Mouse (Mus musculus) G1E (cell line): ENCODE data around the gene Igsf21. TPM values are rescaled to one million over a fixed set of nuclear protein-coding genes. Genes with fewer than 3 reads are reported as not detected.

Source experiments
- ATAC-seq: 2 replicates; pipeline ENCODE4 v1.8.0; 2016; ENCODE audit warnings: mild to moderate bottlenecking; ENCODE audit not compliant: insufficient number of reproducible peaks, poor library complexity, low FRiP score, severe bottlenecking; ENCODE audit errors: extremely low read depth
- DNase-seq: peaks from one replicate; pipeline ENCODE4 v3.0.0; 2012; ENCODE audit warnings: low spot score
- H3K27me3 ChIP-seq: 2 replicates; pipeline ENCODE4 v1.6.1; 2012; ENCODE audit warnings: mild to moderate bottlenecking, low read length, inconsistent platforms; ENCODE audit not compliant: insufficient read depth
- H3K36me3 ChIP-seq: replicated peaks from 2 replicates; pipeline ENCODE3; 2012; ENCODE audit warnings: mild to moderate bottlenecking, inconsistent platforms
- H3K4me1 ChIP-seq: 2 replicates; pipeline ENCODE4 v1.6.1; 2012; ENCODE audit warnings: low read depth, low read length, inconsistent platforms, mixed read lengths; ENCODE audit not compliant: insufficient read depth
- H3K4me3 ChIP-seq: 2 replicates; pipeline ENCODE4 v1.5.1; 2012; ENCODE audit warnings: low read depth, mild to moderate bottlenecking, inconsistent platforms, low read length, moderate library complexity, mixed read lengths
- H3K9me3 ChIP-seq: replicated peaks from 2 replicates; pipeline ENCODE4 v1.6.1; 2012; ENCODE audit warnings: inconsistent platforms
- CTCF ChIP-seq: IDR thresholded peaks from 2 replicates; pipeline ENCODE4 v1.5.1; 2012; ENCODE audit warnings: low read depth, low read length, inconsistent platforms, mixed read lengths
- GATA1 ChIP-seq: IDR thresholded peaks from 2 replicates; pipeline ENCODE4 v1.6.1; 2012; ENCODE audit warnings: borderline replicate concordance, low read length, inconsistent platforms, mixed read lengths
- GATA2 ChIP-seq: IDR thresholded peaks from 2 replicates; pipeline ENCODE4 v1.6.1; 2012; ENCODE audit warnings: low read depth, low read length, inconsistent platforms, borderline replicate concordance
- POLR2AphosphoS5 ChIP-seq: IDR thresholded peaks from 2 replicates; pipeline ENCODE4 v1.6.1; 2012; ENCODE audit warnings: low read depth, low read length, inconsistent platforms; ENCODE audit not compliant: insufficient replicate concordance
- TAL1 ChIP-seq: conservative IDR thresholded peaks from 2 replicates; pipeline ENCODE4 v1.6.1; 2012; ENCODE audit warnings: low read depth, low read length, inconsistent platforms, mixed read lengths
- polyA plus RNA-seq: library from polyadenylated mRNA; stranded (reverse); fragments of >175 nt; gene quantifications from 2 replicates; pipeline ENCODE4 v1.2.3, GENCODE M21; 2012
- total RNA-seq, 2 experiments: library from RNA; stranded (forward) in 1 of 2; stranded (reverse) in 1 of 2; fragments of 200-1000 nt in 1 of 2; fragments of >200 nt in 1 of 2; fragmentation: Nextera tagmentation in 1 of 2; gene quantifications; 2 replicates each; pipeline ENCODE4 v1.2.3; 2014 to 2017

Igsf21 gene
- not detected in 2 replicates for total RNA-seq (2014; fragmentation: Nextera tagmentation)
- total RNA-seq (2017), result not detected in 2 replicates
- not detected in 2 replicates for polyA plus RNA-seq

DNA sequence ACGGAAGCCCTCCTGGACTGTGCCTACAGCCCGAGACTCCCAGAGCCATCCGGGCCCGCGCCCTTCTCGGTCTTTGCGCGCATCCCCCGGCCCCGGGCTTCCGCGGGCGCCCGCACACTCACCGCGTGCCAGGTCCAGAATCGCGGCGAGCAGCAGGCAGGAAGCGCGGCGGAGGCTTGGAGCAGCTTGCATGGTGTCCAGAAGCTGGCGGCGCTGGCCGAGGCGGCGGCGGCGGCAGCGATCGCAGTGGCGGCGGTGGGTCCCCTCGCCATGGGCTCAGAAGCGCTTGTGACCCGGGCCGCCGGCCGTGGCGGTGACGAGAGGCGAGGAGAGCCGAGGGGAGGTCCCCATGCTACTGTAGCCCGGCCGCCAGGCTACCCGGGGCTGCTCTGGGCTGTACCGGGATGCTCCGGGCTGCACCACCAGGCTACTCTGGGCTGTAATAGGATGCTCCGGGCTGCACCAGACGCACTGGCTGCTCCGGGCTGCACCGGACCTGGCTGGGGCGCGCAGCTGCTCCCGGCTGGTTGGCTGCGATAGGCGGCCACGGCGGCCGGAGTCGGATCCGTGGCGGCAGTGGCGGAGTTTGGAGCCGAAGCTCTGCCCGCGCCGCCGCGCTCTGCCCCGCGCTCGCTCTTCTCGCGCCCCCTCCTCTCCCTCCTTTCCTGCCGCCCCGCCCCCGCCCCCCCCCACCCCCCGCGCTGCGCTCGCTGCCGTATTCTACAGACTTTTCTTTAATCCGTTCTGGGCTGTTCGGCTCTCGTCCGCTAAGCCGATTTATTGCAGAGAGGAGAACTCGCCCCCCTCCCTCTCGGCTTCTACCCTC lies at the start of gene Igsf21:
TSS of gene Igsf21 (minus strand) at position 605 of the 826 bp plus-strand sequence.
- TF ChIP-seq TAL1 (no peak), GATA1 (no peak), GATA2 (no peak), CTCF (no peak), POLR2AphosphoS5 (no peak)
- H3K4me1 ChIP-seq, result no peaks in the 10 kb centered on the region
- DNase-seq (no peak), ATAC-seq (no peak)
- peaks cover 96% of the 10 kb centered on the region for H3K9me3 ChIP-seq
- no peak within 1 kb of the TSS; the same call in 1 of the 2 replicates for H3K4me3 ChIP-seq
- H3K27me3 ChIP-seq, result no peaks in the 10 kb centered on the region; the same call in 1 of the 2 replicates
- H3K36me3 ChIP-seq, result no peaks in the 10 kb centered on the region

DNA sequence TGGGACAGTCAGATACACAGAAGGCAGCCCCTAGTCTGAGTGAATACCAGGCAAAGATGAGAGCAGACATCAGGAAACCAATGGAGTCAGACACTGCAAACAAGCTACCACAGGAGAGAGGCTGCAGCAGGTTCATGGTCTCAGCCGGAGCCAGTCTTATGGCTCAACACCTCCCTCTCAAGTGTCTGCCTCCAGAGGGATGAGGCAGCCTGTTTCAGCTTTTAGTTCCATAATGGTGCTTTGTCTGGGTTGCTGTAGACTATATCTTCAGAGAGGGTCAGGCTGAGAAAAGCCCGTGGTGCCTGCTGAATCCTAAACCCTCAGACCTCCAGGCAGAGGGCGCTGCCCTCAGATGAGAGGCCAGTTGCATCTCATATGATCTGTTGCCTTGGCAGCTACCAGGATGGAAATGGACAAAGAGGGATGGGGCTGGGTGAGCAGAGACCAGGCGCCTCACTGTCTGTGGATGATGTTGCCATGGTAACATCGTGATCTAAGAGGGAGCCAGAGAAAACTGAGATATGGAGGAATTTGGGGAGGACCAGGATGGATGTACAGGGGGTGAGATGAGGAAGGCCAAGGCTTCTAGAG lies 39.2 kb upstream of the Igsf21 start:
- H3K4me1 ChIP-seq, result no peaks in the 10 kb centered on the region
- no peak for TF ChIP-seq GATA1
- TF ChIP-seq POLR2AphosphoS5, result no peak
- no peak for TF ChIP-seq CTCF
- TF ChIP-seq GATA2, result no peak
- no peak for TF ChIP-seq TAL1
- no peaks in the 10 kb centered on the region for H3K27me3 ChIP-seq
- DNase-seq (no peak), ATAC-seq (no peak)
- H3K4me3 ChIP-seq, result no peak overlapping the region
- no peaks in the 10 kb centered on the region for H3K36me3 ChIP-seq
- peaks cover 96% of the 10 kb centered on the region for H3K9me3 ChIP-seq

DNA sequence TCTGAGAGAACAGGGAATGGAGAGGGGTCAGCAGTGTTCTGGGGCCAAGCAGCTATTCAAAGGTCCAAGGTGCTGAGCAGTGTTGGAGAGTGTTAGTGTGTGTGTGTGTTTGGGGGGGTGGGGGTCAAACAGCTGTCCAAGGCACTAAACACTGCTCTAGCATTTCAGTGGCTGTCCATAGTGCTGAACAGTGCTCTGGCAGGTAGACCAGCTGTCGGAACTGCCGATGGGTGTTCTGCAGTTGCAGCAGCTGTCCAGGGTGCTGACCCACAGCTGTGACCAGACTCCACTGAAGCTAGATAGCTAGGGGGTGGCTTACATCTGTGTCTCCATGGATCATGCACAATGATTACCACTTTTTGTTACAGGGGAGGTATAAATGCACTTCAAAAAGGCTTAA lies 36.8 kb upstream of the Igsf21 start:
- no peak for DNase-seq
- no peak for TF ChIP-seq POLR2AphosphoS5
- H3K4me3 ChIP-seq, result no peak overlapping the region
- peaks cover 94% of the 10 kb centered on the region for H3K9me3 ChIP-seq
- no peaks in the 10 kb centered on the region for H3K36me3 ChIP-seq
- ATAC-seq, result no peak
- H3K4me1 ChIP-seq, result no peaks in the 10 kb centered on the region
- no peaks in the 10 kb centered on the region for H3K27me3 ChIP-seq

DNA sequence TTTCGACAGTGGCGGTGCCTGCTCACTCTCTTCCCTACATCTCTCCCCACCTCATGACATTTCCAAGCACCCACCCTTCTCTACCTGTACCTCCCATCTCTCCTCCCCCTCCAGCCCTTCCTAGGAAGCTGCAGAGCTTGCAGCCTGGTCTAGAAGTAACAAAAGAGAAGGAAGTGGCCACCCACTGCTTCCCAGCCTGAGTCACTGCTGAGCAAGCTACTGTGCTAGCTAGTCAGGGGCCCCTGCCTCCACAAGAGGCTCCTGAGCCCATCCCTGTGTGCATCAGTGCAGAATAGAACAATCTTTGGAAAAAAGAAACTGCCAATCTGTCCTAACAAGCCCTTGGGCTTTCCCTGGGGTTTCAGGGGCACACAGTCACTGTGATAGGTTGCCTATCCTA lies 31.7 kb upstream of the Igsf21 start:
- Histone ChIP-seq H3K36me3 (no peaks in the 10 kb centered on the region), H3K27me3 (no peaks in the 10 kb centered on the region), H3K9me3 (peaks cover 94% of the 10 kb centered on the region), H3K4me1 (no peaks in the 10 kb centered on the region), H3K4me3 (no peak overlapping the region)
- no peak for ATAC-seq
- no peak for DNase-seq
- TF ChIP-seq TAL1 (no peak), POLR2AphosphoS5 (no peak), CTCF (no peak), GATA2 (no peak), GATA1 (no peak)

DNA sequence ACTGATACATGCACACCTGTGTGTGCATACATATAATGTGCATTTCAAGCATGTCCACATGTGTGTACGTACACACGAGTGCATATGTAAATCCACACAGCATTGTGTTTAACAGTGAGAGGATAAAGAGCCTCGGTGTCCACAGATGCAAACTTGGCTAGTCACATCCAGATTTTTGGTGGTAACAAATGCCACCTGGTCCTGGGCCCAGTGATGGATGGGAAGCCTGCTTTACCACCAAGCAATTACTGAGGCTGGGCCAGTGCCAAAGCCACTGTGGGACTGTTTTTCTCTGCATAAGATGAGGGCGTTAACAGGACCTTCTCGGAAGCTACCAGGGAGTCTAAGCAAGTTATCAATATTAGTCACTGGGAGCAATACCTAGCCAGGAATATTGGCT lies 25.3 kb upstream of the Igsf21 start:
- no peaks in the 10 kb centered on the region for H3K27me3 ChIP-seq
- ATAC-seq (no peak), DNase-seq (no peak)
- H3K4me1 ChIP-seq, result no peaks in the 10 kb centered on the region
- TF ChIP-seq POLR2AphosphoS5 (no peak), TAL1 (no peak), GATA2 (no peak)
- H3K36me3 ChIP-seq, result no peaks in the 10 kb centered on the region
- H3K9me3 ChIP-seq, result peaks cover 98% of the 10 kb centered on the region
- H3K4me3 ChIP-seq, result no peak overlapping the region

DNA sequence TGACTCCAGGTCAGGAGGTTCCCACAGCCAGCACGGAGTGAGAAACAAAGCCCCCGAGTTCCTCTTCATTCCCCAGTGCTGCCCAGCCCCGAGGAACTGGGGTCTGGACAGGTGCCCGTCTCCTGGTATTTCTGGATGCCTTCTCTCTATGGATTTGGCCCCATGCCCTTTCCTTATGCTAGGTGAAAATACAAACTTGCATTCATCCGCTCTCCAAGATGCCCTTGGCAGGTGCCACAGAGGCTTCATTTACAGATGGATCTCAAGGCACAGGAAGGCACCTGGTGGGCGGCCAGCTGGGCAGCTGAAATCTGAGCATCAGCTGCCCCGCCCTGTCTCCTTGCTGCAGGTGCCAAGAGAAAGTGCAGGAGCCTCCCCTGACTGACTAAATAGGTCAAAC lies 23.9 kb upstream of the Igsf21 start:
- no peak for ATAC-seq
- TF ChIP-seq GATA2 (no peak), TAL1 (no peak), POLR2AphosphoS5 (no peak), CTCF (no peak), GATA1 (no peak)
- Histone ChIP-seq H3K27me3 (no peaks in the 10 kb centered on the region), H3K4me1 (no peaks in the 10 kb centered on the region), H3K9me3 (peaks cover 93% of the 10 kb centered on the region), H3K36me3 (no peaks in the 10 kb centered on the region), H3K4me3 (no peak overlapping the region)
- no peak for DNase-seq
